Mouse (Mus musculus) testis, adult 2 months (tissue): ENCODE measurements around the gene Pdhb. TPM values are rescaled to one million over a fixed set of nuclear protein-coding genes. Genes with fewer than 3 reads are reported as not detected.

Source experiments
- H3K27ac ChIP-seq: fragments of 200-500 bp; 2 replicates; pipeline ENCODE4 v1.5.1; 2012; ENCODE audit warnings: low read depth, low read length; ENCODE audit not compliant: control insufficient read depth, insufficient read depth
- H3K27me3 ChIP-seq: fragments of 200-500 bp; 2 replicates; pipeline ENCODE4 v1.6.1; 2012; ENCODE audit warnings: mild to moderate bottlenecking, low read length, moderate library complexity; ENCODE audit not compliant: control insufficient read depth, insufficient read depth
- H3K36me3 ChIP-seq: fragments of 200-500 bp; 2 replicates; pipeline ENCODE4 v1.6.1; 2012; ENCODE audit warnings: mild to moderate bottlenecking, low read length; ENCODE audit not compliant: control insufficient read depth, insufficient read depth
- H3K4me1 ChIP-seq: fragments of 200-500 bp; 2 replicates; pipeline ENCODE4 v1.6.1; 2012; ENCODE audit warnings: low read length; ENCODE audit not compliant: control insufficient read depth, insufficient read depth
- H3K4me3 ChIP-seq: fragments of 200-500 bp; 2 replicates; pipeline ENCODE4 v1.5.1; 2012; ENCODE audit warnings: low read depth, mild to moderate bottlenecking, low read length, moderate library complexity, mixed read lengths; ENCODE audit not compliant: control insufficient read depth
- CTCF ChIP-seq: fragments of 200-500 bp; IDR thresholded peaks from 2 replicates; pipeline ENCODE4 v1.5.1; 2012; ENCODE audit warnings: low read depth, mild to moderate bottlenecking, inconsistent platforms, low read length, moderate library complexity; ENCODE audit not compliant: control insufficient read depth, insufficient read depth, insufficient replicate concordance
- POLR2A ChIP-seq: fragments of 200-500 bp; IDR thresholded peaks from 2 replicates; pipeline ENCODE4 v1.6.1; 2012; ENCODE audit warnings: low read depth, mild to moderate bottlenecking, inconsistent platforms, low read length, moderate library complexity; ENCODE audit not compliant: control insufficient read depth
- polyA plus RNA-seq: library from polyadenylated mRNA; depleted of rRNA; stranded (reverse); fragments of >200 nt; gene quantifications from 2 replicates; pipeline ENCODE4 v1.2.3, GENCODE M21; 2012

Pdhb gene
- polyA plus RNA-seq, 1 experiment, result 115 TPM

DNA sequence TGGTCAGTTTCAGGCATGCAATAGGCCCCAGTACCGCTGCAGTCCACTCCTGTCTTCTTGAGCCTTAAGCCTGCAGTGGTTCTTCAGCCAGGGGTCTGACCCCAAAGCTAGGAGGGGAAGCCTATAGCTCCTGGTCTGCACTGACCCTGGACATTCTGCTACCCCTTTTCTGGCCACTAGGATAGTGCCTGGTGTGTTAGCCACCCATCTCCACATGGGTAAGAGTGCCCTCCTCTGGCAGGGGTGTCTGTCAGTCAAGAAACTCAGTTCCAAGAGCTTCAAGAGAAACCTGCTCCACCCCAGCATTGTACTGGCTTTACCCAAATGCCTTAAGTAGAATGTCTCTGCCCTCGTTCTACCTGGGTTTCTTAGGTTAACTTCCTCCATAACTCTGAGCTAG, 11.0 kb downstream of the Pdhb start:
- Histone ChIP-seq H3K4me1 (no peaks in the 10 kb centered on the region), H3K36me3 (no peaks in the 10 kb centered on the region), H3K27me3 (no peaks in the 10 kb centered on the region), H3K4me3 (no peak overlapping the region), H3K27ac (no peak overlapping the region)
- TF ChIP-seq CTCF, result no peak
- TF ChIP-seq POLR2A, result no peak

DNA sequence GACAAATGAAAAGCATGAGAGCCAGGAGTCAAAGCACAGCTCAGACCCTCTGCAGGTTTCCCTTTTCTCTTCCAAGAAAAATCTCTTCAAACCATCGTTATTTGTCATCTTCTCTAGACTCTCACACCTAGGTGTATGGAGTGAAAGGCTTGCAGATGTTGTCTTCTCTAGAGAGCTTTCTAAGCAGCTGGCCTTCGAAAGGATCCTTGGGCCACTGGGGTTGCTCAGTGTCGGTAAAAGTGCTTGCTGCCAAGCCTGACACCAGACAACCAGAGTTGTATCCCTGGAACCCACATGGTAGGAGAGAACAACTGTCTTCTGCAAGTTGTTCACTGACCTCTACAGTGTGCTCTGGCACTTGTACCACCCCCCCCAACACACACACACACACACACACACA, 13.7 kb downstream of the Pdhb start:
- no peak for TF ChIP-seq POLR2A
- no peak for TF ChIP-seq CTCF
- no peaks in the 10 kb centered on the region for H3K36me3 ChIP-seq
- H3K27me3 ChIP-seq, result no peaks in the 10 kb centered on the region
- no peak overlapping the region for H3K27ac ChIP-seq
- no peaks in the 10 kb centered on the region for H3K4me1 ChIP-seq
- H3K4me3 ChIP-seq, result no peak overlapping the region

DNA sequence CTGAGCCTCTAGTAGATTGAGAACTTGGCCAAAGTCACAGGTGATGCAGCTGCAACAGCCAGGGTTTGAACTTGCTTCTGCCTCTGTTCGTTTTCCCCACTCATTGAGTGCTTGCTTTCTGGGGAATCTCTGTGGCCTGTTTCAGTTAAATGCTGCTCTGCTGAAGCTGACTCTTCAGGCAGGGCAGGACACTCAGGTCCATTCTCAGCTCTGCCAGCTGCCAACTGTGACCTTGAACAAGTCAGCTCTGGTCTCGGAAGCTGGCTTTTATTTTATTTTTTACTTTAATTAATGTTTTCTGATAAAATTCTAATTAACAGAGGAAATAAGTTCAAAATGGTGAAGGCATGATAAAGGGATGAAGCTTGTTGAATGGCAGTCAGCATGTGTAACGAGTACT, 14.1 kb downstream of the Pdhb start:
- Histone ChIP-seq H3K4me1 (no peaks in the 10 kb centered on the region), H3K27ac (no peak overlapping the region)
- no peak for TF ChIP-seq CTCF
- no peak for TF ChIP-seq POLR2A

DNA sequence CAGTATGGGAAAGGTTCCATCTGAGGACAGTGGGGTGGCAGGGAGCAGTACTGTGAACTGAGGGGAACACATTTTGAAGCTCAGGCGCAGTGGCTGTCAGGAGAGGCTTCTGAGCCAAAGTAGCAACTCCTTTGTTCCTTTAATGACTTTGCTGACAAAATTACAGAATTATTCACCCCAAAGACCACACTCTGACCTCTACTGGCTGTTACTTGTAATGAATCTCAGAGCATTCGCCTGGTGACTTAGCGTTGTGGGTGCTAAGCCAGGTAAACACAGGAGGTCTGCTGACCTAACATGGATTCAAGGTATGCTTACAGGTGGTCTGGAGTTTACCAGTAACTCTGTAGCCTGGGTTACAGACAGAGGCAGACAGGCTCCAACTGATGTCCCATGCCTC, 15.9 kb downstream of the Pdhb start:
- Histone ChIP-seq H3K27ac (no peak overlapping the region), H3K27me3 (no peaks in the 10 kb centered on the region), H3K36me3 (no peaks in the 10 kb centered on the region), H3K4me3 (no peak overlapping the region), H3K4me1 (no peaks in the 10 kb centered on the region)
- no peak for TF ChIP-seq CTCF
- no peak for TF ChIP-seq POLR2A

More for the DNA sequence above, 14.1 kb downstream of the Pdhb start:
- Histone ChIP-seq H3K27me3 (no peaks in the 10 kb centered on the region), H3K4me3 (no peak overlapping the region), H3K36me3 (no peaks in the 10 kb centered on the region)

DNA sequence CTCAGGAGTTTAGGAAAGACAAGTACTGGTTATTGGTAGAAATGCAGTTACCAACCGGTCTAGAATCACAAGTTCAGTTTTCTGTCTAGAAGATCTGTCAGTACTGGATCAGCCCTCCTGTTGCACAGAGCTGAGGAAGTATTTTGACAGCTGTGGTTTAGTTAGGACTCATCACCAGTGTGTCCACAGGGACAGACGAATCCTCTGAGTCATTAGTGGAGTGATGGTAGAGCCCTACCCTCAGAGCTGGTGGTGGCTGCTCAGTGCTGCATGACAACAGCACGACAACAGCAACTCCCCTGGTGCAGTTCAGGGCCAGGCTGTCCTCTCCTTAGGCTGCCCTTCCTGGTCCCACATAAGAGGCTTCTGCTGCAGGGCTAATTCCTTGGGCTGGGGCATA, 18.8 kb downstream of the Pdhb start:
- Histone ChIP-seq H3K4me3 (no peak overlapping the region), H3K36me3 (no peaks in the 10 kb centered on the region; the same call in 1 of the 2 replicates), H3K4me1 (no peaks in the 10 kb centered on the region), H3K27ac (no peak overlapping the region), H3K27me3 (no peaks in the 10 kb centered on the region)
- no peak for TF ChIP-seq CTCF
- no peak for TF ChIP-seq POLR2A

DNA sequence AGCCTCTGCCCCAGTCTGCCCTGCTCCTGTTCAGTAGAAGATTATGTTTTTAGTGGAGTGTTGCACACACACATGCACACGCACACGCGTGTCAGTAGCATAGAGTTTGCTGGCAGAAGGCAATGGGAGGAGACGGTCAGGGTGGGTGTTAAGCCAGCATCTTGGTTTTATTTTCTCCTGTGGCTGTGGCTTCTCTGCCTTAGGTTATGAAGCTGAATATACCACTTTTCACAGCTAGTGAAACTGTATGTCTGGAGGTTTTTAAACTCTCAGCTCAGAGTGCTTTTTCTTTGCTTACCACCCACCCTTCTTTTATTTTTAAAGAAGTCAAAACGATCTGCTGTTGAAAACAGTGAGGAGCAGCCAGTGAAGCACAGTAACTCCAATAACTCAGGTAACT, 21.1 kb downstream of the Pdhb start:
- Histone ChIP-seq H3K4me1 (no peaks in the 10 kb centered on the region), H3K27me3 (no peaks in the 10 kb centered on the region), H3K36me3 (no peaks in the 10 kb centered on the region; the same call in 1 of the 2 replicates), H3K27ac (no peak overlapping the region), H3K4me3 (no peak overlapping the region)
- no peak for TF ChIP-seq CTCF
- TF ChIP-seq POLR2A, result no peak

DNA sequence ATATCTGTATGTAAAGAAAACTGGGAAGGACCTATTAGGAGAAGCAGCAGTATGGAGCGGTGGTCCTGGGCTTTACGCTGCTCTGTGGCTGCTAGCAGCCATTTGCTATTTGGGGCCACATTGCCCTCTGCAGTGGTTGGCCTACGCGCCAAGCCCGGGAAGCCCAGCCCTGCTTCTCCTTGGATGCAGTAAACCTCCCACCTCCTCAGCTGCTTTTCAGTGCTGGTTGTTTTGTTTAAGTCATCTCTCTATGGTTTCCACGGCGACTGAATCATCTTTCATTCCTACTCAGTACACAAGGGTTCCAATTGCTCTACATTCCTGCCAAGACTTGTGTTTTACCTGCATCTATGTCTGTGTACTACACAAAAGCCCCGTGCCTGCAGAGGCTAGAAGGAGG, 24.0 kb downstream of the Pdhb start:
- no peak overlapping the region for H3K4me3 ChIP-seq
- no peak overlapping the region for H3K27ac ChIP-seq
- H3K27me3 ChIP-seq, result no peaks in the 10 kb centered on the region
- TF ChIP-seq POLR2A (no peak), CTCF (no peak)
- no peaks in the 10 kb centered on the region for H3K4me1 ChIP-seq
- H3K36me3 ChIP-seq, result no peaks in the 10 kb centered on the region; the same call in 1 of the 2 replicates
